Mouse (Mus musculus) midbrain, embryonic 13.5 days (tissue): Measurements from ENCODE around the gene Astn2. TPM values are rescaled to one million over a fixed set of nuclear protein-coding genes. Genes with fewer than 3 reads are reported as not detected.
A peak's percentile ranks its signal among the peaks of the same experiment; 100 is the strongest.

ENCODE experiments used
- ATAC-seq: fragments of 200-750 bp; cut with Nextera tagmentation; 2 replicates; pipeline ENCODE4 v1.8.0; 2017; ENCODE audit warnings: mild to moderate bottlenecking, moderate TSS enrichment, moderate library complexity
- H3K27ac ChIP-seq: fragments of 300-500 bp; sonication (generic); 2 replicates; pipeline ENCODE4 v1.5.1; 2015; ENCODE audit warnings: inconsistent platforms, mild to moderate bottlenecking, moderate library complexity
- H3K27me3 ChIP-seq: fragments of 300-500 bp; sonication (generic); 2 replicates; pipeline ENCODE4 v1.6.1; 2015; ENCODE audit warnings: mild to moderate bottlenecking, inconsistent platforms
- H3K36me3 ChIP-seq: fragments of 300-500 bp; sonication (generic); 2 replicates; pipeline ENCODE4 v1.6.1; 2015; ENCODE audit warnings: mild to moderate bottlenecking, inconsistent platforms
- H3K4me1 ChIP-seq: fragments of 300-500 bp; sonication (generic); replicated peaks from 2 replicates; pipeline ENCODE4 v1.6.1; 2015; ENCODE audit warnings: inconsistent platforms
- H3K4me2 ChIP-seq: fragments of 300-500 bp; sonication (generic); replicated peaks from 2 replicates; pipeline ENCODE4 v1.6.1; 2015; ENCODE audit warnings: moderate library complexity, mild to moderate bottlenecking, inconsistent platforms
- H3K4me3 ChIP-seq: fragments of 300-500 bp; sonication (generic); replicated peaks from 2 replicates; pipeline ENCODE4 v1.5.1; 2015; ENCODE audit warnings: mild to moderate bottlenecking, inconsistent platforms
- H3K9ac ChIP-seq: fragments of 300-500 bp; sonication (generic); replicated peaks from 2 replicates; pipeline ENCODE4 v1.6.1; 2015; ENCODE audit warnings: mild to moderate bottlenecking, inconsistent platforms
- H3K9me3 ChIP-seq: fragments of 300-500 bp; sonication (generic); 2 replicates; pipeline ENCODE4 v1.6.1; 2016; ENCODE audit warnings: mild to moderate bottlenecking, inconsistent platforms
- WGBS: fragments of 180-500 bp; shearing (Covaris S2); methylation state at CpG from one replicate; pipeline ENCODE4 v1.1.7; 2015; 5-methylcytosine and 5-hydroxymethylcytosine counted together
- polyA plus RNA-seq: library from polyadenylated mRNA; unstranded; fragments of >200 nt; fragmentation: Nextera tagmentation; extraction: Ambion mirVana; gene quantifications from 2 replicates; pipeline ENCODE4 v1.2.1, GENCODE M21; 2015

The Astn2 gene
- polyA plus RNA-seq = 2.2 and 3.0 TPM in 2 replicates

- Histone ChIP-seq H3K9ac (peak within 1 kb of the TSS; percentile 88), H3K4me3 (peak within 1 kb of the TSS; percentile 77), H3K27me3 (peaks cover 32% of the 10 kb centered on the region), H3K27ac (peak within 1 kb of the TSS; percentile 84), H3K4me2 (peak within 1 kb of the TSS; percentile 90), H3K9me3 (no peaks in the 10 kb centered on the region), H3K36me3 (no peaks in the 10 kb centered on the region), H3K4me1 (peaks cover 24% of the 10 kb centered on the region)
- WGBS = 0% methylated on average over 10 of the region's 56 CpGs
- ATAC-seq = peak; percentile 76
Measured at GRCm38 (mm10) chr4:66404201-66404711, at the start of gene Astn2. TSS of gene Astn2 (minus strand) at chr4:66404611.

- Histone ChIP-seq H3K4me1 (no peaks in the 10 kb centered on the region), H3K27me3 (no peaks in the 10 kb centered on the region), H3K9me3 (no peaks in the 10 kb centered on the region), H3K9ac (no peak overlapping the region), H3K27ac (no peak overlapping the region), H3K36me3 (no peaks in the 10 kb centered on the region), H3K4me2 (no peak overlapping the region), H3K4me3 (no peak overlapping the region)
- WGBS = 56% methylated on average over 3 of the region's 3 CpGs
- ATAC-seq = no peak
Measured at GRCm38 (mm10) chr4:66450115-66450514, 45.7 kb upstream of the Astn2 start.

- no peaks in the 10 kb centered on the region for H3K27me3 ChIP-seq
- no peak overlapping the region for H3K4me2 ChIP-seq
- no peaks in the 10 kb centered on the region for H3K36me3 ChIP-seq
- H3K9ac ChIP-seq = no peak overlapping the region
- H3K9me3 ChIP-seq = no peaks in the 10 kb centered on the region
- H3K4me1 ChIP-seq = no peaks in the 10 kb centered on the region
- H3K4me3 ChIP-seq = no peak overlapping the region
- no peak for ATAC-seq
- H3K27ac ChIP-seq = no peak overlapping the region
- WGBS = 69% methylated on average over 1 of the region's 1 CpGs
Measured at GRCm38 (mm10) chr4:66431256-66431655, 26.8 kb upstream of the Astn2 start.

GRCm38 (mm10) chr4:66425804-66426203 lies 21.4 kb upstream of the Astn2 start:
- 73% methylated on average over 4 of the region's 4 CpGs for WGBS
- ATAC-seq = peak; percentile 68
- H3K4me2 ChIP-seq = no peak overlapping the region
- no peaks in the 10 kb centered on the region for H3K36me3 ChIP-seq
- no peak overlapping the region for H3K27ac ChIP-seq
- H3K4me1 ChIP-seq = no peaks in the 10 kb centered on the region
- H3K27me3 ChIP-seq = no peaks in the 10 kb centered on the region
- no peak overlapping the region for H3K4me3 ChIP-seq
- no peak overlapping the region for H3K9ac ChIP-seq
- no peaks in the 10 kb centered on the region for H3K9me3 ChIP-seq

GRCm38 (mm10) chr4:66414778-66415177 lies 10.4 kb upstream of the Astn2 start:
- H3K4me3 ChIP-seq = no peak overlapping the region
- H3K27ac ChIP-seq = no peak overlapping the region
- no peaks in the 10 kb centered on the region for H3K27me3 ChIP-seq
- no peak overlapping the region for H3K4me2 ChIP-seq
- H3K9ac ChIP-seq = no peak overlapping the region
- H3K4me1 ChIP-seq = no peaks in the 10 kb centered on the region
- no peaks in the 10 kb centered on the region for H3K36me3 ChIP-seq
- no peaks in the 10 kb centered on the region for H3K9me3 ChIP-seq
- WGBS = 74% methylated on average over 8 of the region's 8 CpGs
- ATAC-seq = no peak

GRCm38 (mm10) chr4:66405086-66405485 lies 675 bp upstream of the Astn2 start:
- WGBS = 47% methylated on average over 1 of the region's 1 CpGs
- Histone ChIP-seq H3K9me3 (no peaks in the 10 kb centered on the region), H3K4me2 (no peak overlapping the region), H3K4me3 (no peak overlapping the region), H3K36me3 (no peaks in the 10 kb centered on the region), H3K27me3 (peaks cover 32% of the 10 kb centered on the region), H3K4me1 (peaks cover 24% of the 10 kb centered on the region), H3K9ac (no peak overlapping the region), H3K27ac (no peak overlapping the region)
- ATAC-seq = no peak

- Histone ChIP-seq H3K27ac (peak overlapping the region; percentile 84), H3K4me3 (peak overlapping the region; percentile 77), H3K4me2 (peak overlapping the region; percentile 90), H3K27me3 (peaks cover 32% of the 10 kb centered on the region), H3K9me3 (no peaks in the 10 kb centered on the region), H3K36me3 (no peaks in the 10 kb centered on the region), H3K9ac (peak overlapping the region; percentile 88), H3K4me1 (peaks cover 24% of the 10 kb centered on the region)
- peak; percentile 72 for ATAC-seq
- WGBS = under 1% methylated on average over 51 of the region's 51 CpGs
Measured at GRCm38 (mm10) chr4:66403708-66404200, 657 bp downstream of the Astn2 start.

GRCm38 (mm10) chr4:66403116-66403707 lies 1.2 kb downstream of the Astn2 start:
- Histone ChIP-seq H3K36me3 (no peaks in the 10 kb centered on the region), H3K27ac (no peak overlapping the region), H3K9me3 (no peaks in the 10 kb centered on the region), H3K4me3 (peak overlapping the region; percentile 77), H3K4me1 (peaks cover 24% of the 10 kb centered on the region), H3K27me3 (peaks cover 34% of the 10 kb centered on the region), H3K4me2 (peak overlapping the region; percentile 90), H3K9ac (peak overlapping the region; percentile 88)
- WGBS = under 1% methylated on average over 22 of the region's 22 CpGs
- peak; percentile 32 for ATAC-seq

GRCm38 (mm10) chr4:66402611-66403010 lies 1.8 kb downstream of the Astn2 start:
- under 1% methylated on average over 24 of the region's 24 CpGs for WGBS
- no peak overlapping the region for H3K27ac ChIP-seq
- H3K4me2 ChIP-seq = peak overlapping the region; percentile 90
- no peaks in the 10 kb centered on the region for H3K9me3 ChIP-seq
- peak; percentile 28; the same call in 1 of the 2 replicates for ATAC-seq
- H3K4me1 ChIP-seq = peaks cover 24% of the 10 kb centered on the region
- peak overlapping the region; percentile 77 for H3K4me3 ChIP-seq
- no peaks in the 10 kb centered on the region for H3K36me3 ChIP-seq
- peak overlapping the region; percentile 88 for H3K9ac ChIP-seq
- peaks cover 34% of the 10 kb centered on the region for H3K27me3 ChIP-seq

GRCm38 (mm10) chr4:66401186-66401681 lies 3.2 kb downstream of the Astn2 start:
- Histone ChIP-seq H3K9ac (peak overlapping the region; percentile 52; the same call in 1 of the 2 replicates), H3K27me3 (peaks cover 26% of the 10 kb centered on the region), H3K36me3 (no peaks in the 10 kb centered on the region), H3K4me3 (peak overlapping the region; percentile 77), H3K4me1 (peaks cover 24% of the 10 kb centered on the region), H3K27ac (no peak overlapping the region), H3K4me2 (peak overlapping the region; percentile 90), H3K9me3 (no peaks in the 10 kb centered on the region)
- ATAC-seq = peak; percentile 55
- 16% methylated on average over 8 of the region's 8 CpGs for WGBS

- no peaks in the 10 kb centered on the region for H3K9me3 ChIP-seq
- H3K4me2 ChIP-seq = no peak overlapping the region
- 65% methylated on average over 4 of the region's 4 CpGs for WGBS
- no peak overlapping the region for H3K4me3 ChIP-seq
- no peak overlapping the region for H3K9ac ChIP-seq
- peaks cover 10% of the 10 kb centered on the region; the same call in 1 of the 2 replicates for H3K27me3 ChIP-seq
- ATAC-seq = no peak
- H3K27ac ChIP-seq = no peak overlapping the region
- H3K4me1 ChIP-seq = peaks cover 24% of the 10 kb centered on the region
- H3K36me3 ChIP-seq = no peaks in the 10 kb centered on the region
Measured at GRCm38 (mm10) chr4:66399066-66399465, 5.3 kb downstream of the Astn2 start.

- no peak overlapping the region for H3K9ac ChIP-seq
- H3K9me3 ChIP-seq = no peaks in the 10 kb centered on the region
- H3K4me2 ChIP-seq = no peak overlapping the region
- no peak overlapping the region for H3K27ac ChIP-seq
- H3K4me1 ChIP-seq = peaks cover 12% of the 10 kb centered on the region
- peaks cover 10% of the 10 kb centered on the region; the same call in 1 of the 2 replicates for H3K27me3 ChIP-seq
- H3K36me3 ChIP-seq = no peaks in the 10 kb centered on the region
- no peak overlapping the region for H3K4me3 ChIP-seq
- ATAC-seq = no peak
Measured at GRCm38 (mm10) chr4:66397216-66397615, 7.2 kb downstream of the Astn2 start.
